Mouse (Mus musculus): Measurements from ENCODE around the gene Olfr38.

Olfr38 gene
- long read RNA-seq, experiment 1 = 0 reads
- long read RNA-seq, experiment 2 = 0 reads

DNA sequence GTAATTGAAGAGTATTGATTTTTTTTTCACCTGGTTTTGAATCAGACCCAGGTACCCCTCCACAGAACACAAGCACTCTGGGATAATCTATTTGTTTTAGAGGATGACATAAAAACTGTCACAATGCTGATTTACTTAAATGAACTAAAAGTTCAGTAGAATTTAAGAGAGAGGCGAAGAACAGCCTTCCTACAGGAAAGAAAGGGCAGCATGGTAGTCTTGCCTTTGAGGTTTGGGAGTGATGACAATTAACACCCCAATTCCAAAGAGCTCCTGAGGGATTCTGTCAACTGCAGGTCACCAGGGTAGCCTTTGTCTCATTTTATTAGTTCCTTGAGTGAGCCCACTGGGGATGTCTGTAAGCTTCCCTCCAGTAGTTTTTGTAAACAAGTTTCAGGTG, at the start of gene Olfr38:
Gene Olfr38, plus strand, starts transcription at position 301 of the 400 bp plus-strand sequence.
- intact Hi-C loops (cut with DNase I) = no loop called here

DNA sequence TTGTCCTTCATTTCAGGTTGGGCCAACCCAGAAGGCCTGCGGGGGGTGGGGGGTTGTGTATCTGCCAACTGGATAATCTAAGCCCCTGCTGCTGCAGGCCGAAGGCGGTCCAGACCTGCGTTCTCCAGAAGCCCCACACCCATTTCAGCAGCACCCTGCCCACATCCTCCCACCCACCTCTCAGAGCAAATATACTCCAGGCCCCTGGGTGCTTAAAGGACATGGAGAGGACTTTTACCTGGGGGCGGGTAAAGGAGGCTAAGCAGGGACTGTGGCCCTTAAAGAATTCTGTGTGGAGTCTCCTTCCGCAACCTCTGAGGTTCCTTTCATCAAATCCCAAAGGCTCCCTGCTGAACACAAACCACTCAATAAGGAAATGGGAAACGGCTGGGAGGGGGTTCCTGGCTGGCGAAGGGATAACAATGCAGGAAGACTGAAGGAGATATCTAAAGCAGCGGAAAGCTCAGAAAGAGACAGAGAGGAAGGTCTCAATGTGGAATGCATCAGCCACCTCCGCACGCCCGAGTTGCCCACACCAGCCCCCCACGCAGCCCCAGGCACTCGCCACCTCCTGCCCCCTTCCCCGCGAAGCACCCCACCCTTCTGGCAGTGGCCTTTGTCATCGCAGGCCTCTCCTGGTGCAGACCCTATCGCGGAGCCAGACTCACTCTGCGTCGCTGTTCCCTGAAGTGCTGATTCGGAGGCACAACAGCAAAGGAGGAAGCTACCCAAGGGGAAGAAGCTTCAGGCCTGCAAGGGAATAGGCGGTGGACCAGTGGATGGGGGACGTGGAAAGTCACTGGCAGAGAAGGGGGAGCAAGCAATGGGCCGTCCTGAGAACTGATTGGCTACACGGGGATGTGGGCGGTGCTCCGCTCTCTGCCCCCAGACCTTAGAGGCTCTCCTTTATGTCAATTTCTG, 46.7 kb upstream of the Olfr38 start, which contains the start of gene Tcaf1:
Gene Tcaf1, minus strand, starts transcription at position 798 of the 921 bp plus-strand sequence.
- intact Hi-C loops (cut with DNase I) = no loop called here

DNA sequence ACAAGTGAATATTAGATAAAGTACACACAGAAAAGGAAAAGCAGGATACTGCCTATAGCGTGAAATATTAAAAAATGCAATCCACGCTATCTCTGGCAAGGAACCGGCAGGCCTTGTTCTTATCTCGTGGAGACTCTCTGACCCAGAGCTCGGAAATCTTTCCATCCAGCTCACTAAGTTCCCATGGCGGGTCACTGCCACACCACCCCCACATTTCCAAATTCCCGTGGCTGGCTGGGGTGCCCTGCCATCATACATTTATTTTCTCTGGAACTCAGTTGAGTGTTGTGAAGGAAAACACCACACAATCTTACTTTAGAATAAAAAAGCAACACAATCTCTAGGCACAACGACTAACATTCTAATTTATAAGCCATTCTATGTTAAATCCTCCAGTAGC, 41.5 kb upstream of the Olfr38 start:
- intact Hi-C loops (cut with DNase I) = no loop called here

DNA sequence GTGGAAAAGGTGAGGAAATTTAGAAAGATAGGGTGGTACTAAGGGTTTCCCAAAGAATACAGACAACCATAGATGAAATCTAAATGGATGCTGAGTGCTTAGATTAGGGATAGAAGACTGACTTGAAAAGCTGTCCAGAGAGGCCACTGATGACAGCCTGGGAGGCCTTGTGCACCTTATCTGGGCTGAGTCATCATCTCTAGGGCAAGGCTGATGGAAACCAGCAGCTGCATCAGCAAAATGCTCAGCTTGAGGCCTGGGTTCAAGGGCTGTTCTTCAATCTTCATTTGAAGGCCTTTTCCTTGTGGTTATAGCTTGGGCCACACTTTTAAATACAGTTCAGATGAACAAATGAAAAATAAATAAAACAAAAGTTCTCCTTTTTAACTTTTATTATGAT, 38.2 kb upstream of the Olfr38 start:
- intact Hi-C loops (cut with DNase I) = no loop called here

DNA sequence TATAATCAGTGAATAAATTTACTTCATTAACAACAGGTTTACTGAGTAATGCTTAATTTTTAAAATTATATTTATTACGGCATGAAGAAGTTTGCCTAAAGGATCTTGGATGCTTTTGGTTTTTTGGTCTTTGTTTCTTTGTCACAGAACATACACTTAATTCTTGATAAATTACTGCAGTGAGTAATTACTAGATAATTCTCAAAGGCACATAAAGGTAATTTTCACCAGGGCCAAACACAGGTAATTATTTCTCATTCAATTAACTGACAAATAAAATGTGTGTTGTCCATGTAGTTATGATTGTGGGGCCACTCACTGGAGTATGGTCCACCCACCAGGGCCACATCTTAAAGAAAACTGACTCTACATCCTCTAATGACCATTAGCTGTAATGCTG, 17.1 kb upstream of the Olfr38 start, which contains the start of gene Olfr453:
Gene Olfr453, plus strand, starts transcription at position 301 of the 400 bp plus-strand sequence.
- intact Hi-C loops (cut with DNase I) = no loop called here

DNA sequence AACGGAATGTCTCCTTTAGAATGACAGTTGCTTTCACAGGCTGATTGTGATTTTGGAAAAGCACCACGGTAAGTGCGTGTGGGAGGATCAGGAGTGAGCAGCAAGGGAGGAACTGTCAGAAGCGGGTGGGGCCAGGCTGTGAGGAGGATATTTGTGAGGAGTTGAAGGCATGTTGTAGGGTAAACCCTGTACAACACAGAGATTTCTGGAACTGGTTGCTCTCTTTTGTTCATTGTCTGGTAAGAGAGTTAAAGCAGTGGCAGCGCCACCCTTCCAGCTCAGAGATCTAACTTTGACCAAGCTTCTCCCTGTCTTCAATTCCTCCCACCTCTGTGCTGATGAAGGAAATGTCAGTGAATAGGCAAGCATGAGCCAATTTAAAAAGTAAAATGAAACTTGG, 13.9 kb upstream of the Olfr38 start:
- intact Hi-C loops (cut with DNase I) = no loop called here

DNA sequence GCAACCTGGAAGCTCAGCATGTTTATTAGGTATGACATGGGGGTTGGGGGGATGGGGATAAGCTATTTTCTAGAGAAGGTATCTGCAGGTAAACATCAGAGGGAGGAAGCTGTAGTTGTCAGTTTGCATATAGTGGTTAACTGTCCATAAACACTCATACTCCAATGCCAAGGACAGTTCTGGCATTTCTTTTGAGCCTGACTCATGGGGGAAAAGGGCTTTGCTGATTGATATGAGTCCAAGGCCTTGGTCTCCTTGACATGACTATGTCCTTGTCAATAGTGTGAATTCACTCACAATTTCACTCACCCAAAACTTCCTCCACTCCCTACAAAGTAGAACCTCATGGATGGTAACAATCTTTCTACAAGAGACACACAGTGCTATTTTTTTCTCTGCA, 8.4 kb upstream of the Olfr38 start:
- intact Hi-C loops (cut with DNase I) = no loop called here

DNA sequence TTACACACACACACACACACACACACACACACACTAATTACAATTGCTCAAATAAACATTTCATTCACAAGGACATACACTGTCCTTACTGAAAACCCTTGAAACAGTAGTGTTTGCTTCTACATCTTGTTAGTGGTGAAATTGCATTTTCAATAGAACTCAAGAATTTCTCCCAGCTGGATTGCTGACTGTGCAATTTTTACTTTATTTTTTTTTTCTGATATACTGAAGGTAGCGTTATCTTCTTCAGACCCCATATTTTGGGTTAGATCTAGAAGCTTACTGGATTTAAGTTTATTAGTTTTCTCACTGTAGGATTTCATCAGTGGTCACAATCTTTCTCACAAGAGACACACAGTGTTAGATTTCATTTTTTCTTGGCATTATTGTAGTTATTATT, 20.9 kb downstream of the Olfr38 start:
- intact Hi-C loops (cut with DNase I) = no loop called here

DNA sequence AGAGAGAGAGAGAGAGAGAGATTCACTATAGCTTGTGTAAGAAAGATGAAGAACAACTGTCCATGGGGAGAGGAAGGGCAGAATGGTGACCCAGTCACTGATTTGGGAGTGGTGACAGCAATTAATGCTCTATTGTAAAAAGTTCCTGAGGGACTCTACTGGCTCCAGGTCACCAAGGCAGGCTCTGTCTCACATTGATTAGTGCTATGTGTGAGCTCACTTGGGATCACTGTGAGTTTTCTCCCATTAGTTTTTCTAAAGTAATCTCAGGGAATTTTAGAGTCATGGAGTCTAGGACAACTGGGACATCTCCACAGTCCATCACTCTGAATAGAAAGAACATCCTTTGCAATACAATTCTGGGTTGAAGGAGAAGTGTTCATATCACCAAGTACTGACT, 28.6 kb downstream of the Olfr38 start, which contains the start of gene Olfr452:
Gene Olfr452, plus strand, starts transcription at position 301 of the 400 bp plus-strand sequence.
- intact Hi-C loops (cut with DNase I) = no loop called here

DNA sequence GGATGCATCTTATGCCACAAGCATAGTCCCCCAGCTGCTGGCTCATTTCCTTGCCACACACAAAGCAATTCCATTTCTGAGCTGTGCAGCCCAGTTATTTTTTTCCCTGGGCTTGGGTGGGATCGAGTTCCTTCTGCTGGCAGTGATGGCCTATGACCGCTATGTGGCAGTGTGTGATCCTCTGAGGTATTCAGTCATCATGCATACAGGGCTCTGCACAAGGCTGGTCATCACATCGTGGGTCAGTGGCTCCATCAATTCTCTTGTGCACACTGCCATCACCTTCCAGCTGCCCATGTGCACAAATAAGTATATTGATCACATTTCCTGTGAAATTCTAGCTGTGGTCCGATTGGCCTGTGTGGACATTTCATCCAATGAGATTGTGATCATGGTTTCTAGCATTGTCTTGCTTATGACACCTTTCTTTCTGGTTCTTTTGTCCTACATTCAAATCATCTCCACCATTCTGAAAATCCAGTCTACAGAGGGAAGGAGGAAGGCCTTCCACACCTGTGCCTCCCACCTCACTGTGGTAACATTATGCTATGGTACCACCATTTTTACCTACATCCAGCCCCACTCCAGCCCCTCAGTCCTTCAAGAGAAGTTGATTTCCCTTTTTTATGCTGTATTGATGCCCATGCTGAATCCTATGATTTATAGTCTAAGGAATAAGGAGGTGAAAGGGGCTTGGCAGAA, 34.2 kb downstream of the Olfr38 start:
- intact Hi-C loops (cut with DNase I) = no loop called here

DNA sequence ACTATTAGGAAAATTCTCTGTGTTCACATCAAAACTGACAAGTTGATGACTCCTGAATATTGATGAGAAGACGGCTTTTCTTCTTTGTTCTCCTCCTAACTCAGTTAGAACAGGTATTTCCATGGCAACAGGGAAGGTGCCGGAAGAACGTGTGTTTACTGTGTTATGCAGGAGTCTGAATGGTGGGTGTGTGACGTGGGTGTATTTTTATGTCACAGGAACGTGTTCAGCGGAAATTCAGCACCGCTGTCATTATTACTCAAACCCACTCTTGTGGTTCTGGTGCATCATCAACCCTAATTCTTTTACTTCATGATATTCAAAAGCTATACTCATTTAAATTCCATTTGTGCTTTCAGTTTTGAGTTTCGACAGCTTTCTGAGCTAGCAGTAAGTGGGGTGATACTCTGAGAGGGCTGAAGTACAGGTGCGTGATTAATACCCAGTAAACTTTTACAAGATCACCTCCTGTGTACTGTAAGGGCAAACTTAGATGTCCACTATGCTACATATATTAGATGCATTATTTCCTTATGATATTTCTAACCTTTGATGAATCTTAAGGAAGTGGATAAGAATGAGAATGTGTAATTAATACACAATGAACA, 34.8 kb downstream of the Olfr38 start:
- intact Hi-C loops (cut with DNase I) = no loop called here

DNA sequence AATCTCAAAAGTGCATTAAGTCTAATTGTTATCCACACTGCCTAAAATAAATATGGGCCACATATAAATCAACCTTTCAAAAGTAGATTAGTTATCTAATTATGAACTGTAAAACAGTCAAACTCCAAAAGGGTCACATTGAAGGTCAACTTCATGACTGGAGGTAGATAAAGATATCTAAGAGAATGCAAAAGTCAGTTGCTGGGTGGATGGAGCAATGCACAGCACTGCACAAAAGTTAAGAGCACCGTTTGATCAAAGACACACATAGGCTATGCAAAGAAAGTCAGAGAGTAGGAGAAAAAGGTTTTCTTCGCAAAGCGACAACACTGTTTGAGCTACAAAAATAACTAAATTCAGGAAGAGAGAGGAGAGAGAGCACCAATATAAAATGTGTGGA, 38.8 kb downstream of the Olfr38 start:
- intact Hi-C loops (cut with DNase I) = no loop called here

DNA sequence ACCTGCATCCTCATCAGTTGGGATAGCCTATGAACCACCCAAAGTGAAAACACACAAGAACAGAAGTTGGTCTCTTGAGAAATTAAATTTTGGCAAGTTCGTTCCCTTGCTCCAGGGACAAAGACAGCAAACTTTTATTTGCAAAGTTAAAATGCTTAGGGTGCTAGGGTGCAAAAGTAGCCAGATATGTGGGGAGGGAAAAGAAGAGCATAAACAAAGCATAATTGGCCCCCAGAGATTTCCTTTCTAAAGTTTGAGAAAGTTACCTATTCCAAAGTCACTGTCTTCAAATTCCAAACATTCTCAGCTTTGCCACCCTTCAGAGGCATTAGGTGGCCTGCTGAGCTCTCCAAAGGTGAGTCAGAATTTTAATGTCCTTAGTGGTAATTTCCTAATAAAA, 55.4 kb downstream of the Olfr38 start, which contains the start of gene Olfr450:
Gene Olfr450, plus strand, starts transcription at position 301 of the 400 bp plus-strand sequence.
- intact Hi-C loops (cut with DNase I) = no loop called here

Measured in adrenal gland (tissue).